In genomic region chr4:51153539-51153938, GRCm38 (mm10) we compare ENCODE assay signal across 25 mouse cellular contexts.
A peak's percentile ranks its signal among the peaks of the same experiment; 100 is the strongest.
DNase-seq lines count a peak whose midpoint lies in the region; ATAC-seq lines count a peak whose summit lies in the region.
"Had no signal": no experiment of that assay in that cellular context is flagged by ENCODE, and none has a peak within 500 bp of the region (broad histone marks: within the 10 kb centered on the region; RNA-seq: fewer than 3 reads in every experiment).

No protein-coding gene starts in this region.

- H3K4me1 ChIP-seq in forebrain, embryonic 11.5 days (replicated peaks; ENCODE audit: control insufficient read depth, insufficient read depth, low read length) = no peaks in the 10 kb centered on the region
- no peaks in the 10 kb centered on the region for H3K4me1 ChIP-seq in forebrain, embryonic 16.5 days (replicated peaks; ENCODE audit: control insufficient read depth, insufficient read depth, low read length)
- H3K4me1 ChIP-seq in midbrain, embryonic 13.5 days (replicated peaks) = peaks cover 5% of the 10 kb centered on the region; the same call in 1 of the 2 replicates
- H3K4me1 ChIP-seq in midbrain, embryonic 16.5 days (ENCODE audit: control insufficient read depth, insufficient read depth, low read length) = no peaks in the 10 kb centered on the region
- H3K4me1 ChIP-seq in forebrain, embryonic 15.5 days = peaks cover 6% of the 10 kb centered on the region; the same call in 1 of the 2 replicates
- H3K4me1 ChIP-seq: embryonic facial prominence, embryonic 15.5 days; heart, embryonic 10.5 days; hindbrain, embryonic 12.5 days had no signal

- 77% methylated on average over 2 of the region's 2 CpGs for WGBS in forebrain, embryonic 11.5 days
- 75% methylated on average over 2 of the region's 2 CpGs for WGBS in forebrain, embryonic 16.5 days
- WGBS in midbrain, embryonic 13.5 days = 75% methylated on average over 2 of the region's 2 CpGs
- WGBS in midbrain, embryonic 16.5 days = 77% methylated on average over 2 of the region's 2 CpGs
- 82% methylated on average over 2 of the region's 2 CpGs for WGBS in forebrain, embryonic 15.5 days

- H3K9ac ChIP-seq in forebrain, embryonic 11.5 days (ENCODE audit: low read length) = no peak overlapping the region
- no peak overlapping the region for H3K9ac ChIP-seq in forebrain, embryonic 16.5 days (replicated peaks; ENCODE audit: low read depth, low read length)
- no peak overlapping the region for H3K9ac ChIP-seq in midbrain, embryonic 13.5 days (replicated peaks)
- no peak overlapping the region for H3K9ac ChIP-seq in midbrain, embryonic 16.5 days (ENCODE audit: low read depth, low read length)
- no peak overlapping the region for H3K9ac ChIP-seq in forebrain, embryonic 15.5 days (replicated peaks)
- H3K9ac ChIP-seq: embryonic facial prominence, embryonic 15.5 days; hindbrain, embryonic 12.5 days had no signal

- no peak overlapping the region for H3K4me3 ChIP-seq in forebrain, embryonic 11.5 days (ENCODE audit: low read depth, low read length)
- H3K4me3 ChIP-seq in forebrain, embryonic 16.5 days (replicated peaks; ENCODE audit: low read length) = no peak overlapping the region
- no peak overlapping the region for H3K4me3 ChIP-seq in midbrain, embryonic 13.5 days (replicated peaks)
- no peak overlapping the region for H3K4me3 ChIP-seq in midbrain, embryonic 16.5 days (ENCODE audit: low read depth, low read length)
- no peak overlapping the region for H3K4me3 ChIP-seq in forebrain, embryonic 15.5 days
- H3K4me3 ChIP-seq: embryonic facial prominence, embryonic 15.5 days; erythroblast, embryonic 14.5 days; heart, embryonic 10.5 days; hindbrain, embryonic 12.5 days had no signal

- DNase-seq in forebrain, embryonic 11.5 days (ENCODE audit: low spot score) = no peak
- peak; percentile 6 for DNase-seq in retina, postnatal 1 day
- DNase-seq in frontal cortex, postnatal 10 days (ENCODE audit: low spot score in 2 of 2) = no peak
- DNase-seq in ovary, adult 18-20 months (ENCODE audit: low spot score) = no peak
- DNase-seq: adrenal gland, postnatal 10 days; B cell, adult 2 months; cerebellum, adult 11 months; cerebellum, adult 8-10 months; cerebellum, postnatal 14 days; embryo, embryonic 11 days; gastrocnemius, postnatal 36 days; heart, adult 11 months; heart, postnatal 10 days; heart, postnatal 4 days had no signal

- no peaks in the 10 kb centered on the region for H3K9me3 ChIP-seq in forebrain, embryonic 11.5 days (ENCODE audit: control insufficient read depth, low read length)
- H3K9me3 ChIP-seq in forebrain, embryonic 16.5 days (ENCODE audit: control insufficient read depth, low read length) = no peaks in the 10 kb centered on the region
- H3K9me3 ChIP-seq in midbrain, embryonic 13.5 days = no peaks in the 10 kb centered on the region
- H3K9me3 ChIP-seq in midbrain, embryonic 16.5 days (replicated peaks; ENCODE audit: control insufficient read depth, low read length, poor library complexity, severe bottlenecking) = no peaks in the 10 kb centered on the region
- no peaks in the 10 kb centered on the region for H3K9me3 ChIP-seq in forebrain, embryonic 15.5 days
- H3K9me3 ChIP-seq: embryonic facial prominence, embryonic 15.5 days; G1E; heart, embryonic 10.5 days; hindbrain, embryonic 12.5 days had no signal

- H3K4me2 ChIP-seq in forebrain, embryonic 11.5 days (ENCODE audit: low read depth, low read length, severe bottlenecking) = no peak overlapping the region
- no peak overlapping the region for H3K4me2 ChIP-seq in forebrain, embryonic 16.5 days (ENCODE audit: low read length)
- H3K4me2 ChIP-seq in midbrain, embryonic 13.5 days (replicated peaks) = no peak overlapping the region
- H3K4me2 ChIP-seq in midbrain, embryonic 16.5 days (ENCODE audit: low read length) = no peak overlapping the region
- no peak overlapping the region for H3K4me2 ChIP-seq in forebrain, embryonic 15.5 days (replicated peaks)
- H3K4me2 ChIP-seq: embryonic facial prominence, embryonic 15.5 days; hindbrain, embryonic 12.5 days had no signal

- peak; percentile 44; the same call in 1 of the 2 replicates for ATAC-seq in forebrain, embryonic 11.5 days (replicated peaks; ENCODE audit: low FRiP score)
- ATAC-seq in forebrain, embryonic 16.5 days = no peak
- 0 out of 2 replicates have a peak, but pooled peaks have one; percentile 66 for ATAC-seq in midbrain, embryonic 13.5 days
- no peak for ATAC-seq in midbrain, embryonic 16.5 days
- 0 out of 2 replicates have a peak, but pooled peaks have one; percentile 46 for ATAC-seq in forebrain, embryonic 15.5 days (replicated peaks)
- ATAC-seq: CD4-positive, CD25-positive, alpha-beta regulatory T cell, adult 4 months; hindbrain, embryonic 16.5 days had no signal

- no peaks in the 10 kb centered on the region for H3K27me3 ChIP-seq in forebrain, embryonic 11.5 days (ENCODE audit: control insufficient read depth, insufficient read depth, low read length)
- no peaks in the 10 kb centered on the region for H3K27me3 ChIP-seq in forebrain, embryonic 16.5 days (replicated peaks; ENCODE audit: control insufficient read depth, insufficient read depth, low read length)
- no peaks in the 10 kb centered on the region for H3K27me3 ChIP-seq in midbrain, embryonic 13.5 days
- H3K27me3 ChIP-seq in midbrain, embryonic 16.5 days (ENCODE audit: control insufficient read depth, insufficient read depth, low read depth, low read length) = no peaks in the 10 kb centered on the region
- no peaks in the 10 kb centered on the region for H3K27me3 ChIP-seq in forebrain, embryonic 15.5 days
- H3K27me3 ChIP-seq: embryonic facial prominence, embryonic 15.5 days; hindbrain, embryonic 12.5 days had no signal

- H3K27ac ChIP-seq in forebrain, embryonic 11.5 days (ENCODE audit: low read depth, low read length) = no peak overlapping the region
- H3K27ac ChIP-seq in forebrain, embryonic 16.5 days (ENCODE audit: low read length) = no peak overlapping the region
- no peak overlapping the region for H3K27ac ChIP-seq in midbrain, embryonic 13.5 days
- no peak overlapping the region for H3K27ac ChIP-seq in midbrain, embryonic 16.5 days (ENCODE audit: low read length)
- no peak overlapping the region for H3K27ac ChIP-seq in forebrain, embryonic 15.5 days (replicated peaks)
- H3K27ac ChIP-seq: embryonic facial prominence, embryonic 15.5 days; heart, embryonic 10.5 days; hindbrain, embryonic 12.5 days had no signal

- H3K36me3 ChIP-seq in forebrain, embryonic 11.5 days (ENCODE audit: control insufficient read depth, insufficient read depth, low read length) = no peaks in the 10 kb centered on the region
- no peaks in the 10 kb centered on the region for H3K36me3 ChIP-seq in forebrain, embryonic 16.5 days (ENCODE audit: control insufficient read depth, insufficient read depth)
- no peaks in the 10 kb centered on the region for H3K36me3 ChIP-seq in midbrain, embryonic 13.5 days
- H3K36me3 ChIP-seq in midbrain, embryonic 16.5 days (ENCODE audit: control insufficient read depth, insufficient read depth, low read length) = no peaks in the 10 kb centered on the region
- no peaks in the 10 kb centered on the region for H3K36me3 ChIP-seq in forebrain, embryonic 15.5 days
- H3K36me3 ChIP-seq: embryonic facial prominence, embryonic 15.5 days; G1E; heart, embryonic 10.5 days; hindbrain, embryonic 12.5 days had no signal

Comparison
In these comparisons a context has a peak if more than half of its experiments do, and no peak if none do; other contexts are left out.
1. ATAC-seq: peak in forebrain, embryonic 11.5 days (single experiment), midbrain, embryonic 13.5 days (single experiment) and forebrain, embryonic 15.5 days (single experiment); none in forebrain, embryonic 16.5 days (single experiment) and midbrain, embryonic 16.5 days (single experiment).